Comparison of ENCODE assay signal across 13 mouse cellular contexts in genomic region chr11:21151672-21152071, GRCm38 (mm10).
"Had no signal": no experiment of that assay in that cellular context is flagged by ENCODE, and none has a peak within 500 bp of the region (broad histone marks: within the 10 kb centered on the region; RNA-seq: fewer than 3 reads in every experiment).

No protein-coding gene starts in this region.

- ATAC-seq: liver, postnatal 0 days; lung, postnatal 0 days; midbrain, embryonic 13.5 days; midbrain, embryonic 15.5 days had no signal

- DNase-seq: liver, postnatal 0 days; lung, adult 2 months; lung, postnatal 14 days; lung, postnatal 36 days; retina, postnatal 1 day; right cerebral cortex, adult 18-20 months; right cerebral cortex, postnatal 14 days; thymus, adult 2 months; thymus, postnatal 25 days; thymus, postnatal 4 days had no signal
